Mouse (Mus musculus) inflammation-experienced regulatory T-cells, adult 6 months (primary cell): ENCODE measurements around the gene 1810043G02Rik. TPM values are rescaled to one million over a fixed set of nuclear protein-coding genes. Genes with fewer than 3 reads are reported as not detected.
"Not testable (repeated sequence)": the region's sequence is repeated elsewhere in the genome, so short reads cannot be mapped to it uniquely, and the experiment has no call there.

Experiments used
- ATAC-seq: one replicate; pipeline ENCODE4 v1.8.0; 2017
- polyA plus RNA-seq, 3 experiments: library from polyadenylated mRNA; unstranded; fragments of 100-300 nt; shearing (Covaris generic); gene quantifications; one replicate each; pipeline ENCODE4 v1.2.1; 2017

The 1810043G02Rik gene
- polyA plus RNA-seq, 3 experiments from 2014 or later: 5.9 to 9.5 (median 7.7) TPM

GRCm38 (mm10) chr10:78005791-78006438 lies 27.6 kb downstream of the 1810043G02Rik start:
- ATAC-seq: no peak

GRCm38 (mm10) chr10:78007203-78007602 lies 28.9 kb downstream of the 1810043G02Rik start:
- ATAC-seq: no peak

- no peak for ATAC-seq
Measured at GRCm38 (mm10) chr10:78008169-78008568, 29.8 kb downstream of the 1810043G02Rik start.

DNA sequence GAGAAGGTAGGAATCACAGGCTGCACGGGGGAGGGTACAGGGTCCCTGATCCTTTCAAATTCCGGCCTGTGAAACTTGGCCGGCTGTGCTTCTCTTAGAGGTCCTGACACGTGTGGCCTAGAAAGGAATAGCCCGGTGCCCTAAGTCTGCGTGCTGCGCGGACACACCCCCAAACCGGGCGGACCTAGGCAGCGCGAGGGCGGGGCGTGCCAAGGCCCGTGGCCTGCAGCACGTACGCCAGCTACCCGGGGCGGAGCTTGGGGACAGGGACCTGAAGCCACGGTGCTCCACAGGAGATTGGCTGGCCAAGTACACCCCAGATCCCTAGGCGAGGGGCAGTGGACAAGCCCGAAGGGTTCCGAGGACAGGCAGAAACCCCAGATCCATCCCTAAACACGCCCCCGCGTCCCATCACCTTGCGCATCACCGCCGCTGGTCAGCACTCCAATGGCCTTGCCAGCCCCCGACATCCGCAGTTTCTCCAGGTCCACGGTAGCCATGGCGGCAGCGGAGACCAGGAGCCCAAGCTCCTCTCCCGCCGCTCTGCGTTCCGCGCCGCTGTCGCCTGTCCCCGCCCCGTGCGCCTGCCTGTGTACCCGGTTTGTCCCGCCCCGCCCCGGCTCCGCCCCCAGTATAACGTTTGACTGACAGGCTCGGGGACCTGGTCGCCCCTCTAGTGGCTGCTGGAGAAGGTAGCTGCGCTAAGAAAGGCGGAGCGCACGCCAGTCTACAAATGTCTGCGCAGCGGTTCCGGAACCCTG lies 31.0 kb downstream of the 1810043G02Rik start:
- ATAC-seq: peak; percentile 91

DNA sequence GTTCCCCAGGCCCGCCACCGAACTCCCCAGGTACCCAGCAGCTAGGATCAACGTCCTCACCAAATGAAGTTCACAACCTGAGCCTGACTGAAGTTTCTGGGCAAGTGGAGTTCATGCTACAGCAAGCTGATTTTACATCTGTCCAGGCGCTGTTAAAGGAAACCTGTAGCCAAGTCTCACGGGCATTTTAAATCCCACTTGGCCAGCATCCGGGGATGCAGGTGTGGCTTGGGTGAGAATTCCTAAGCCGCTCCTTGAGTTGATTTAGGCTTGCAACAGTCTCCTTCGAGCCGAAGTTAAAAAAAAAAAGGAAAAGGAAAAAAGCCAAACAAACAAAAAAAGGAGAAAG lies 31.6 kb downstream of the 1810043G02Rik start, which contains the start of gene Pfkl:
Pfkl (minus strand) TSS at position 139 of the 349 bp plus-strand sequence.
- ATAC-seq: no peak

DNA sequence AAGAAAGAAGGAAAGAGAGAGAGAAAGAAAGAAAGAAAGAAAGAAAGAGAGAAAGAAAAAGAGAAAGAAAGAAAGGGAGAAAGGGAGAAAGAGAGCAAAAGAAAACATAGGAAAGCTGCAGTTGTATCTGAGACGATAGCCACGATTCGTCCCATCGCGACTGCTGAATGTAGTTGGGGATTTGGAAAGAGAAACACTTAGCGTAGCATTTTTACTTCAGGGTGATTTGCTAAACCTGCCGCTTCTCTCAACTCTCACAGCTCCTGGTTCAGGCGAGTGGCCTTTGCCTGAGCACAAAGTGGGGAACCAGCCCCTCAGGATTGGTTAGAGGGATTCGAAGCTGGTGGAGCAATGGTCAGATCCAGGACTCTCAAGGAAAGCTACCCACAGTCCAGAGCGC lies 32.0 kb downstream of the 1810043G02Rik start:
- ATAC-seq: no peak

DNA sequence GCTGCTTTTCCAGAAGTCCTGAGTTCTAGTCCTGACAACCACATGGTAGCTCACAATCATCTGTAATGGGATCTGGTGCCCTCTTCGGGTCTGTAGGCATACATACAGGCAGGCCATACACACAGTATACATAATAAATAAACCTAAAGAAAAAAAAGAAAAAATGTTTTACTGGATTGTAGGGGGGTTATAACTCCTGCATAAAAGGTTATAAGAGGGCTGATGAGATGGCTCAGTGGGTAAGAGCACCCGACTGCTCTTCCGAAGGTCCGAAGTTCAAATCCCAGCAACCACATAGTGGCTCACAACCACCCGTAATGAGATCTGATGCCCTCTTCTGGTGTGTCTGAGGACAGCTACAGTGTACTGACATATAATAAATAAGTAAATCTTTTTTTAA lies 32.8 kb downstream of the 1810043G02Rik start:
- not testable (repeated sequence) for ATAC-seq

DNA sequence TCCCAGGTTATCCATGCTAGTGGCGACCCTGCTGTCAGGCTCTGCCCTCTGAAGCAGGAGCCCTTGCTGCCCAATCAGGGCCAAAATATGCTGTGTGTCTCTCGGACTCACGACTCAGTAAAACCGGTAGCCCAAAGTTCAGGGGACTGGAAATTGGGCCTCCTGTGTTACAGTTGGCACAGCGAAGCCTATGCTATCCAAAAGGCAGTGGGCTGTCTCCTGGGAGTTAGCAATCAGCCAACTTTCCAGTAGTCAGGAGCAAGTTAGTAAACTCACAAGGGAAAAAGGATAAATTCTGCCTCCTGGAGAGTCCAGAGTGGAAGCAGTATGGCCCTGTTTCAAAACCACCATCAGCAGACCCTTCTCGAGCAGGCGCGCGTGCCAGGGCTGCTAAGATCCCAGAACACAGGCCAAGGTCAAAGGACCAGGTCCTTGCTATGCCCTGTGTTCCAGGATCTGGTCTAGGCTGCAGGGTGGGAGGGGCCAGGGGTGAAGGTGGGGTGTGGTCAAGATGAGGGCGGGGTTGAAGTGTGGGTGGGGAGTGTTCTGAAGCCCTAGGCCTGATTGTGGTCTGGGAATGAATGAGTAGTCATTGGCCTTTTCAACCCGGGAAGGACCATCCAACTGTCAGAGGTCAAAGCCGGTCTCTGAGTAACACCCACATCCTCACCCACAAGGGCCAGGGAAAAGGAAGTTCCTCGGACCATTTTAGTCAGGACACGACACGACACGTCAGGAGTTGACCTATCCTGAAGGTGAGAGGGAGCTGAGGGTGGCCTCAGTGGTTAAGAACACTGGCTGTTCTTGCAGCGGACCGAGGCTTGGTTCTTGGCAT lies 34.6 kb downstream of the 1810043G02Rik start:
- ATAC-seq: no peak

GRCm38 (mm10) chr10:78015489-78015888 lies 37.2 kb downstream of the 1810043G02Rik start:
- no peak for ATAC-seq

- ATAC-seq: no peak
Measured at GRCm38 (mm10) chr10:78016366-78016765, 38.0 kb downstream of the 1810043G02Rik start.

GRCm38 (mm10) chr10:78018797-78019203 lies 40.5 kb downstream of the 1810043G02Rik start:
- ATAC-seq: peak; percentile 99

DNA sequence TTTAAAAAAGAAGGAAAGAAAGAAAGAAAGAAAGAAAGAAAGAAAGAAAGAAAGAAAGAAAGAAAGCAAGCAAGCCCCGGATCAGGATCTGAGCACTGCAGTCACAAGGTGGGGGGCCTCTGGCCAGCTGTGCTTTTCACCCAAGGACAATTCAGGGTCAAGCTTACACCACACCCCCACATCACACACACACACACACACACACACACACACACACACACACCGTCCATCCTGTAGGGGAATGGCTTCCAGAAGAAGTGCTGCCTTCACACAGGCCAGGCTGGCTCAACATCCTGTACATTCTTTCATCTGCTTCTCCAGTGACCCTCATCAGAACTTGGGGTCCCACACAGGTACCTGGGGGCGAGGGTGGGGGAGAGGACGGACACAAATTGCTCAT lies 41.0 kb downstream of the 1810043G02Rik start:
- no peak for ATAC-seq

- ATAC-seq: not testable (repeated sequence)
Measured at GRCm38 (mm10) chr10:78019984-78020383, 41.7 kb downstream of the 1810043G02Rik start.

GRCm38 (mm10) chr10:78025453-78025852 lies 47.1 kb downstream of the 1810043G02Rik start:
- not testable (repeated sequence) for ATAC-seq

DNA sequence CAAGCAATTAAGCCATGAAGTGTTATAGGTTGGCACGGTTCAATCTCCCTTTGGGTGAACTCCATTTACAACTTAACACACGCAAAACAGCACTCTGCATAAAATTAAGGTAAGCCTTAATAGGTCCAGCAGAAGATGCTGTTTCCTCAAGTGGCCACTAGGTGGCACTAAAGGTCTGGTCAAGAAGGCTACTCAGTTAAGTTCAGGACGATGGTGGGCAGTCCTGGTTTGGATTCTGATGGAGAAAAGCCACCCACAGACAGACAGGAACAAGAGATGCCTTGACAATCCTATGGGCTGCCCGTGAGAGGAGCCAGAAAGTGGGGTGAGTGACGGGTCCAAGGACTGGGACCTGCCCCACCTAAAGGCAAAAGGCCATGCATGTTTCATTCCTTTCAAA lies 49.8 kb downstream of the 1810043G02Rik start:
- peak; percentile 92 for ATAC-seq

DNA sequence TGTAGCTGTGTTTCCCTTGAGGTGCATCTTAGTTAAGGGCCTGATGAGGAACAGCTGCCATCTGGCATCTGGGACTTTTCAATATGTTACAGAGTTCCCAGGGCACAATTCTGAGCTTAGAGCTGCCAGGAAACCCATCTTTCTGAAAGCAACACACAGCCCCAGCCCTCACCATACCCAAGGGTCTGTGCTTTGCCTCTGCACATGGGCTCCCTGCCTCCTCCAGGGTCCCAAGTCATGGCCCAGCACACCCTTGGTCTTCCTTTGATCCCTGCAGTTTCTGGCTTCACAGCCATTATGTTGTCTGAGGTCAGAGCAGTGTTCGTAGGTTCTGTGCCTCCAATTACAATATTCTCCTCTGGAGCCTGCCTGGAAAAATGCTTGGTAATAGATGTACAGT lies 50.8 kb downstream of the 1810043G02Rik start:
- no peak for ATAC-seq

- ATAC-seq: no peak
Measured at GRCm38 (mm10) chr10:78031987-78032386, 53.7 kb downstream of the 1810043G02Rik start.

Other genes with a start within 250 kb of the 1810043G02Rik start
- gene Gm18596, start 235.9 kb upstream of the 1810043G02Rik start, polyA plus RNA-seq: not detected
- gene Gm9736, start 227.2 kb upstream of the 1810043G02Rik start, polyA plus RNA-seq: not detected
- not detected for gene Gm3233, start 218.8 kb upstream of the 1810043G02Rik start, polyA plus RNA-seq
- gene Gm3238, start 207.2 kb upstream of the 1810043G02Rik start, polyA plus RNA-seq: not detected
- not detected for gene Gm7138, start 201.6 kb upstream of the 1810043G02Rik start, polyA plus RNA-seq
- gene Gm3250, start 196.0 kb upstream of the 1810043G02Rik start, polyA plus RNA-seq: not detected
- not detected for gene Gm7137, start 190.3 kb upstream of the 1810043G02Rik start, polyA plus RNA-seq
- gene Gm9639, start 183.4 kb upstream of the 1810043G02Rik start, polyA plus RNA-seq: not detected
- gene Gm19668, start 179.4 kb upstream of the 1810043G02Rik start, polyA plus RNA-seq: not detected
- gene Gm9507, start 166.7 kb upstream of the 1810043G02Rik start, polyA plus RNA-seq: not detected
- gene Gm2696, start 163.8 kb upstream of the 1810043G02Rik start, polyA plus RNA-seq: not detected
- not detected for gene Krtap10-4, start 151.4 kb upstream of the 1810043G02Rik start, polyA plus RNA-seq
- not detected for gene Krtap10-10, start 142.6 kb upstream of the 1810043G02Rik start, polyA plus RNA-seq
- gene Gm36176, start 131.7 kb upstream of the 1810043G02Rik start, polyA plus RNA-seq: not detected
- gene Gm10318, start 125.7 kb upstream of the 1810043G02Rik start, polyA plus RNA-seq: not detected
- gene Gm3285, start 116.5 kb upstream of the 1810043G02Rik start, polyA plus RNA-seq: not detected
- not detected for gene Lrrc3, start 76.0 kb upstream of the 1810043G02Rik start, polyA plus RNA-seq
- under 1 TPM in 2 of 3 experiments, not detected in 1; 0.13 to 0.59 TPM for gene Trpm2, start 8.0 kb upstream of the 1810043G02Rik start, polyA plus RNA-seq
- gene Pfkl, start 31.6 kb downstream of the 1810043G02Rik start, polyA plus RNA-seq: 10 to 100 TPM; 58.9 to 60.6 (median 59.1) TPM
- gene Dnmt3l, start 63.4 kb downstream of the 1810043G02Rik start, polyA plus RNA-seq: not detected
- gene Aire, start 65.1 kb downstream of the 1810043G02Rik start, polyA plus RNA-seq: under 1 TPM in 2 of 3 experiments, not detected in 1; 0.23 to 0.34 TPM
- 1 to 10 TPM; 5.8 to 7.8 (median 6.8) TPM for gene Icosl, start 90.8 kb downstream of the 1810043G02Rik start, polyA plus RNA-seq
- gene D10Jhu81e, start 191.3 kb downstream of the 1810043G02Rik start, polyA plus RNA-seq: 10 to 100 TPM in 2 of 3 experiments, 1 to 10 TPM in 1; 7.9 to 44.8 (median 39.6) TPM
- 10 to 100 TPM in 2 of 3 experiments, 1 to 10 TPM in 1; 7.9 to 13.5 (median 11.9) TPM for gene Pwp2, start 206.6 kb downstream of the 1810043G02Rik start, polyA plus RNA-seq